Mouse (Mus musculus): ENCODE data around the gene Golga7b. TPM values are rescaled to one million over a fixed set of nuclear protein-coding genes. Genes with fewer than 3 reads are reported as not detected.

Gene Golga7b
- polyA plus RNA-seq, 1 experiment from 2014 or later, result 0.97 TPM

DNA sequence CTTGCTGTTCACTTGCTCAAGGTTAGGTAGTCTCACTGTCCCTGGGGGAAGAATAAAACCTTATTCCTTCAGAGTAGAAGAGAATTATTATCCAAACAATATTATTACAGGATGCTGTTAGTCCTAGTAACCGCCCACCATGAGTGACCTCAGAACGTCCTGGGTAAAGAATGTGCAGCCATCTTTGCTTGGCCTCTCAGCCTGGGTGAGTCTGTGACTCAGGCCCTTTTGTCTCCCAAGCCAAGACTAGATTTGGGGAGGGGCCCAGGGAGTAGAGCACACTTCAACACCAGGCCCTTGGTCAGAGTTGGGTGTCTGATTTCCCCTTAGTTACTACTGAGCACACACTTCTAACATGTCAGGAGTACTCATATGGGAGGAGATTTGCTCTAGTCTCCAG is 32.8 kb upstream of the Golga7b start:
- no peak overlapping the region for H3K27ac ChIP-seq (ENCODE audit: low read length)
- no peaks in the 10 kb centered on the region for H3K4me1 ChIP-seq (ENCODE audit: control insufficient read depth, insufficient read depth, low read length)
- H3K9me3 ChIP-seq (ENCODE audit: control insufficient read depth, low read depth, low read length), result no peaks in the 10 kb centered on the region
- no peaks in the 10 kb centered on the region for H3K36me3 ChIP-seq (ENCODE audit: control insufficient read depth, insufficient read depth, low read length)
- H3K9ac ChIP-seq (replicated peaks; ENCODE audit: low read depth, low read length), result no peak overlapping the region
- ATAC-seq (ENCODE audit: insufficient number of reproducible peaks, insufficient read depth, low FRiP score, low read depth), result no peak
- 54% methylated on average over 2 of the region's 2 CpGs for WGBS
- H3K4me3 ChIP-seq (ENCODE audit: low read depth, low read length), result no peak overlapping the region
- H3K27me3 ChIP-seq (ENCODE audit: control insufficient read depth, insufficient read depth, low read length), result no peaks in the 10 kb centered on the region
- no peak overlapping the region for H3K4me2 ChIP-seq (replicated peaks; ENCODE audit: low read depth, low read length)

DNA sequence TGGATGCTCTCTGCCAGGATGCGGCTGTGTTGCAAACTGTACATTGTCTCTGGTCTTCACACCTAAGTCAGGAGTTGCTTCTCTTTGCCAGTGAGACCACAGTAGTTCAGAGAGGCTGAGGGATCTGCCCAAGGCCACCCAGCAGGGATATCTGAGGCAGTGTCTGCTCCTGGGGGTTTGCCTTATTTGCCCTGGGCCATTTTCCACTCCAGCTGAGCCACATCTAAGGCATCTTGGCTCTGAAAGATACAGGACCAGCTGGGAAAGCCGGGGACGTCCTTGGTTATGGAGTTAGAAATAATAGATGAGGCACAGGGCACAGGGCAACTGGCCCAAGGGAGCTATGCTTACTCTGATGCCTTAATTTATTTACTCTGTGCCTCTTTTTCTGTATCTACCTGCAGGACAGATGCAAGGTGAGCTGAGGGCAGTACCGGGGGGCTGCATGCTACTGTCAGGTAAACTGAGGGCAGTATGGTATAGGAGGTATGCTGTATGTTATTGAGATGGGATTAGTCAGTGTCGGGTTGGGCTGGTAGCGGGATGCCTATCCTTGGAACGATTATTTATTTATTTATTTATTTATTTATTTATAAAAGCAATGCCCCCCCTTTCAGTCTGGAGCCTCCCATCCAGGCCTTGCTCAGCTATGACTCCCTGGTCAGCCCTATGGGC is 30.5 kb upstream of the Golga7b start:
- H3K4me2 ChIP-seq (replicated peaks; ENCODE audit: low read depth, low read length), result no peak overlapping the region
- H3K4me1 ChIP-seq (ENCODE audit: control insufficient read depth, insufficient read depth, low read length), result no peaks in the 10 kb centered on the region
- H3K4me3 ChIP-seq (ENCODE audit: low read depth, low read length), result no peak overlapping the region
- H3K9me3 ChIP-seq (ENCODE audit: control insufficient read depth, low read depth, low read length), result no peaks in the 10 kb centered on the region
- H3K27me3 ChIP-seq (ENCODE audit: control insufficient read depth, insufficient read depth, low read length), result no peaks in the 10 kb centered on the region
- H3K9ac ChIP-seq (replicated peaks; ENCODE audit: low read depth, low read length), result no peak overlapping the region
- H3K36me3 ChIP-seq (ENCODE audit: control insufficient read depth, insufficient read depth, low read length), result no peaks in the 10 kb centered on the region
- H3K27ac ChIP-seq (ENCODE audit: low read length), result no peak overlapping the region
- 55% methylated on average over 7 of the region's 7 CpGs for WGBS
- ATAC-seq (ENCODE audit: insufficient number of reproducible peaks, insufficient read depth, low FRiP score, low read depth), result peak; percentile 33; the same call in 1 of the 2 replicates

DNA sequence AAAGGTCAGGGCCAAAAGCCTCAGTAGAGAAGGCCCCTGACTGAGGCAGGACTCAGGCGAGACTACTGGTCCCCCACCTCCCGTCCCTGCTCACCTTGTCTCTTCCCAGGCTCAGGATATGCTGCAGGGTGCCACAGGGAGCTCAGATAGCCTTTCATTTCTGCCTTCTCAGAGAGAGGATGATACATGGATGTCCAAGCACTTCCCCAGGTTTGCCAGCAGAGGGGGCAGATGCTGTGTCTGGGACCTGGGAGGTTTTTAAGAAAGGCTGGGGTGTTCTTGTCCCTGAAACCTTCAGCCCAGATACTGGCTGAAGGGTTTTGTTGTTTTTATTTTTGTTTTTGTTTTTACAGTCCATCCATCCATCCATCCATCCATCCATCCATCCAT is 30.0 kb upstream of the Golga7b start:
- Histone ChIP-seq H3K4me3 (ENCODE audit: low read depth, low read length) (no peak overlapping the region), H3K9me3 (ENCODE audit: control insufficient read depth, low read depth, low read length) (no peaks in the 10 kb centered on the region), H3K36me3 (ENCODE audit: control insufficient read depth, insufficient read depth, low read length) (no peaks in the 10 kb centered on the region), H3K4me2 (replicated peaks; ENCODE audit: low read depth, low read length) (no peak overlapping the region), H3K4me1 (ENCODE audit: control insufficient read depth, insufficient read depth, low read length) (no peaks in the 10 kb centered on the region), H3K27ac (ENCODE audit: low read length) (no peak overlapping the region), H3K9ac (replicated peaks; ENCODE audit: low read depth, low read length) (no peak overlapping the region), H3K27me3 (ENCODE audit: control insufficient read depth, insufficient read depth, low read length) (no peaks in the 10 kb centered on the region)
- peak; percentile 18; the same call in 1 of the 2 replicates for ATAC-seq (ENCODE audit: insufficient number of reproducible peaks, insufficient read depth, low FRiP score, low read depth)
- 16% methylated on average over 2 of the region's 2 CpGs for WGBS

DNA sequence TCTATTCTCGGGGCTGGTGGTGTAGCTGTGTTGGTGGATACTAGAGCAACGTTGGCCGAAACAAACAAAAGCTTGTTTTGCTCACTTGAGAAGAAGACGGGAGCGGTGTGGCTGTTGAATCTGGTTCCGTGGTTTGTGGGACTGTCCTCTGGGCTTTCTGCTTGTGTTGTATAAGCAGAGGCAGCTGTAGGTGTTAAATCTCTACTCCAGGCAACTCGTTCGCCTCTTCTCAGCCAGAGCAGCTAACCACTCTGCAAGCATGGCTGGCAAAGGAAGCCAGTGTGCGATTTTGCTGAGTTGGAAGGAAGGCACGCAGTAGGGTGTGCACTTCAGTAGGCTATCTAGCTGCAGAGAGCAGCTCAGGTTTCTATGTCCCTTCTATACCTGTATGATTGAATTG is 20.9 kb upstream of the Golga7b start:
- 76% methylated on average over 10 of the region's 10 CpGs for WGBS

DNA sequence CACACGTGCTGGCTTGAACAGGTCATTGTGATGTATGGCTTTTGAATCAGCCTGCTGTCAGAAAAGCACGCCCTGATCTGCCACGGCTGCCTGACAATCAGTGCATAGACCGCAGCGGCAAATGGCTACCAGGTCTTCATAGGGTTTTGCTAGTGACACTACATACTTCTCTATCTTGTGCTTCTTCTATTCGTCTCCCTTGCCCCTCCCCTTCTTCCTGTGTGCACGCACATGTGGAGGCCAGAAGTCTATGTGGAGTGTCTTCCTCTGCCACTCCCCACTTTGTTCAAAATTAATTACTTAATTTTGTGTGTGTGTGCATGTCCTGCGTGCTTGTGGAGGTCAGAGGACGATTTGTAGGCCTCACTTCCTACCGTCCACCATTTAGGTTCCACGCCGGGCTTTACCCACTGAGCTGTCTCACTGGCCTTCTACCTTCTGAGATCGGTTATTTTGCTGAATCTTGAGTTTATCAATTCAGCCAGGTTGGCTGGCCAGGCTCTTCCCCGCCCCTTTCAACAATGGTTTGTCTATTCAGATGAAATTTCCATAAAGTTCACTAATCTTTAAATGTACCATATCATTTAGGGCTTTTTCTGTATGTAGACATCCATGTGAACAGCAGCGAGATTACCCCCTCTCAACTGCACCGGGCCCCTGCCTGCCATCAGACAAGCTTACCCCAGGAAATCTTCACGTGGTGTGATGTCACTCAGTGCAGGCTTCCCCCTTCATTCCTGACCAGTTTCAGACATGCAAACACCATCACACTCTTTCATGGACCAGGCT is 17.7 kb upstream of the Golga7b start:
- H3K27ac ChIP-seq (ENCODE audit: low read length), result no peak overlapping the region
- no peaks in the 10 kb centered on the region for H3K4me1 ChIP-seq (ENCODE audit: control insufficient read depth, insufficient read depth, low read length)
- no peaks in the 10 kb centered on the region for H3K36me3 ChIP-seq (ENCODE audit: control insufficient read depth, insufficient read depth, low read length)
- no peaks in the 10 kb centered on the region for H3K27me3 ChIP-seq (ENCODE audit: control insufficient read depth, insufficient read depth, low read length)
- H3K9me3 ChIP-seq (ENCODE audit: control insufficient read depth, low read depth, low read length), result no peaks in the 10 kb centered on the region
- 75% methylated on average over 17 of the region's 17 CpGs for WGBS
- no peak overlapping the region for H3K4me2 ChIP-seq (replicated peaks; ENCODE audit: low read depth, low read length)
- no peak overlapping the region for H3K4me3 ChIP-seq (ENCODE audit: low read depth, low read length)
- H3K9ac ChIP-seq (replicated peaks; ENCODE audit: low read depth, low read length), result no peak overlapping the region
- ATAC-seq (ENCODE audit: insufficient number of reproducible peaks, insufficient read depth, low FRiP score, low read depth), result no peak

More for the DNA sequence above, 20.9 kb upstream of the Golga7b start:
- Histone ChIP-seq H3K4me1 (ENCODE audit: control insufficient read depth, insufficient read depth, low read length) (no peaks in the 10 kb centered on the region), H3K36me3 (ENCODE audit: control insufficient read depth, insufficient read depth, low read length) (no peaks in the 10 kb centered on the region), H3K4me2 (replicated peaks; ENCODE audit: low read depth, low read length) (no peak overlapping the region), H3K27ac (ENCODE audit: low read length) (no peak overlapping the region), H3K4me3 (ENCODE audit: low read depth, low read length) (no peak overlapping the region), H3K9me3 (ENCODE audit: control insufficient read depth, low read depth, low read length) (no peaks in the 10 kb centered on the region), H3K9ac (replicated peaks; ENCODE audit: low read depth, low read length) (no peak overlapping the region), H3K27me3 (ENCODE audit: control insufficient read depth, insufficient read depth, low read length) (no peaks in the 10 kb centered on the region)
- ATAC-seq (ENCODE audit: insufficient number of reproducible peaks, insufficient read depth, low FRiP score, low read depth), result no peak

DNA sequence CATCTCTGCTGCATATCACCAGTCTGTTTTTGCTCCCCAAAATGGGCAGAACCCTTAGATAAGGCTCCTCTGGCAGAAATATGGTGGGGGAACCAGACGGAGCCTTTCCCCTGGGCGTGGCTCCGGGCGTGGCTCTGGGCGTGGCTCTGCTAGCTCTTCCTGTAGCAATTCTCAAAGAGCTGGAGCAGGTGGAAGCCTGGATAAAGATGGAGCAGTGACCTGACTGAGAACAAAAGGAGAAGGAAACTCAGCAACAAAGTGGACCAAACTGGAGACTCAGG is 17.1 kb upstream of the Golga7b start:
- no peak overlapping the region for H3K27ac ChIP-seq (ENCODE audit: low read length)
- no peak overlapping the region for H3K4me3 ChIP-seq (ENCODE audit: low read depth, low read length)
- H3K9ac ChIP-seq (replicated peaks; ENCODE audit: low read depth, low read length), result no peak overlapping the region
- ATAC-seq (ENCODE audit: insufficient number of reproducible peaks, insufficient read depth, low FRiP score, low read depth), result no peak
- H3K9me3 ChIP-seq (ENCODE audit: control insufficient read depth, low read depth, low read length), result no peaks in the 10 kb centered on the region
- no peaks in the 10 kb centered on the region for H3K36me3 ChIP-seq (ENCODE audit: control insufficient read depth, insufficient read depth, low read length)
- 68% methylated on average over 5 of the region's 5 CpGs for WGBS
- no peak overlapping the region for H3K4me2 ChIP-seq (replicated peaks; ENCODE audit: low read depth, low read length)
- no peaks in the 10 kb centered on the region for H3K4me1 ChIP-seq (ENCODE audit: control insufficient read depth, insufficient read depth, low read length)
- H3K27me3 ChIP-seq (ENCODE audit: control insufficient read depth, insufficient read depth, low read length), result no peaks in the 10 kb centered on the region

DNA sequence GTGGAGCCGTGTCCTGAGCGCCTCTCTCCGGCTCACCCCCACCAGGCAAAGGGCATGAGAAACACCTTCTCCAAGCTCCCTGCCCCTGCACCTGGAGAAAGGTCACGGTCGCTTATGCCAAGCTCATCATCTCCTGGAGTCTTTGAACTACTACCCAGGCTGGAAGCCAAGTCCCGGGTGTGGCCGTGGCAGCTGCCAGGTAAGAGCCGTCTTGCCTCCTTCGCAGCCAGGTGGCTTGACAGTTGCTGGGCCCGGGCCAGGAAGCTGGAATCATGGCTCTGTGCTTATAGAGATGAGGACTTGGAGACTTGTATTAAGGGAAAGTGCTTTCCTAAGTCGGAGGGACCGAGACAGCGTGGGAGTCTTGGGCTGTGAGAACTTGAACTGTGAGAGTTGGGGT is 16.4 kb upstream of the Golga7b start:
- Histone ChIP-seq H3K4me1 (ENCODE audit: control insufficient read depth, insufficient read depth, low read length) (no peaks in the 10 kb centered on the region), H3K36me3 (ENCODE audit: control insufficient read depth, insufficient read depth, low read length) (no peaks in the 10 kb centered on the region), H3K27ac (ENCODE audit: low read length) (no peak overlapping the region), H3K4me2 (replicated peaks; ENCODE audit: low read depth, low read length) (no peak overlapping the region), H3K4me3 (ENCODE audit: low read depth, low read length) (no peak overlapping the region), H3K27me3 (ENCODE audit: control insufficient read depth, insufficient read depth, low read length) (no peaks in the 10 kb centered on the region), H3K9ac (replicated peaks; ENCODE audit: low read depth, low read length) (no peak overlapping the region), H3K9me3 (ENCODE audit: control insufficient read depth, low read depth, low read length) (no peaks in the 10 kb centered on the region)
- ATAC-seq (ENCODE audit: insufficient number of reproducible peaks, insufficient read depth, low FRiP score, low read depth), result no peak
- 84% methylated on average over 13 of the region's 13 CpGs for WGBS

DNA sequence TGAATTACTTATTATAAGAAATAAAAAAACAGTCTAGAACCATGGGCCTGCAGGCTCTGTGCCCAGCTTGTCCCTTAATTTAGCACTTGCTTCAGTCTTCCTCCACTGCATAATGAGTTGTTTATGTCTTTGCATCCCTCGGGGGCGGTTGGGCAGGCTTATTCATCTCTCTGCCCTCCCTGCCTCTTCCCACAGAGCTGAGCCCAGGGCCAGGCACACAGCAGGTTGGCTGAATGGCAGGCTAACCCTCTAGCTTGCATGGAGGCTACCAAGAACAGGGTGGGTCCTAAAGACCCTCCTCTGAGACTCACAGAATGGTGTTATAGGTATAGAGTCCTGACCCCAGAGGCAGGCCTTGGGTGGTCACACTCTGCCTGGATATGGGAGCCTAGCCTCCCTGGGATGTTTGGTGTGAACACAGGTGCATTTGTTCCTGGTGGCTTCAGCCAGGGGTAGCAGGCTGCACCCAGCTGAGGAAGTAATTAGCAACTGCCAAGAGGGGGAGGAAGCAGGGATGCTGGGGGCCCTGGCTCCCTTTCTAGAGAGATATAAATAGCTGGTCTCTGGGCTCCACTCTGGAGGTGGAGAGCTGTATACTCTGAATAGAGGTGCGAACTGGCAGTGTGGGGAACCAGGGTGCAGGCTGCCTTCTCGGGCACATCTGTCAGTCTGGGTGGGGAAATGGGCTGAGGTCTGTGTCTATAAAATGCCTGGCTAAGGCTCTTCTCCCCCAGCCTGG is 9.6 kb upstream of the Golga7b start:
- H3K4me2 ChIP-seq (replicated peaks; ENCODE audit: low read depth, low read length), result no peak overlapping the region
- no peaks in the 10 kb centered on the region for H3K4me1 ChIP-seq (ENCODE audit: control insufficient read depth, insufficient read depth, low read length)
- H3K36me3 ChIP-seq (ENCODE audit: control insufficient read depth, insufficient read depth, low read length), result no peaks in the 10 kb centered on the region
- H3K27ac ChIP-seq (ENCODE audit: low read length), result no peak overlapping the region
- no peak overlapping the region for H3K4me3 ChIP-seq (ENCODE audit: low read depth, low read length)
- no peak for ATAC-seq (ENCODE audit: insufficient number of reproducible peaks, insufficient read depth, low FRiP score, low read depth)
- 17% methylated on average over 4 of the region's 4 CpGs for WGBS
- no peaks in the 10 kb centered on the region for H3K9me3 ChIP-seq (ENCODE audit: control insufficient read depth, low read depth, low read length)
- H3K27me3 ChIP-seq (ENCODE audit: control insufficient read depth, insufficient read depth, low read length), result no peaks in the 10 kb centered on the region
- no peak overlapping the region for H3K9ac ChIP-seq (replicated peaks; ENCODE audit: low read depth, low read length)
